Mouse (Mus musculus) neural tube, embryonic 15.5 days (tissue): Measurements from ENCODE around the gene Rab3a. TPM values are rescaled to one million over a fixed set of nuclear protein-coding genes. Genes with fewer than 3 reads are reported as not detected.

Experiments
- ATAC-seq: fragments of 200-750 bp; cut with Nextera tagmentation; 2 replicates; pipeline ENCODE4 v1.8.0; 2017; ENCODE audit warnings: mild to moderate bottlenecking, moderate TSS enrichment, moderate library complexity; ENCODE audit not compliant: low FRiP score
- H3K27ac ChIP-seq: fragments of 300-500 bp; sonication (generic); replicated peaks from 2 replicates; pipeline ENCODE4 v1.5.1; 2015; ENCODE audit warnings: mild to moderate bottlenecking, inconsistent platforms
- H3K27me3 ChIP-seq: fragments of 300-500 bp; sonication (generic); replicated peaks from 2 replicates; pipeline ENCODE4 v1.6.1; 2015; ENCODE audit warnings: inconsistent platforms
- H3K36me3 ChIP-seq: fragments of 300-500 bp; sonication (generic); 2 replicates; pipeline ENCODE4 v1.6.1; 2015; ENCODE audit warnings: inconsistent platforms
- H3K4me1 ChIP-seq: fragments of 300-500 bp; sonication (generic); 2 replicates; pipeline ENCODE4 v1.6.1; 2015; ENCODE audit warnings: inconsistent platforms
- H3K4me2 ChIP-seq: fragments of 300-500 bp; sonication (generic); 2 replicates; pipeline ENCODE4 v1.6.1; 2015; ENCODE audit warnings: inconsistent platforms, mild to moderate bottlenecking, moderate library complexity
- H3K4me3 ChIP-seq: fragments of 300-500 bp; sonication (generic); replicated peaks from 2 replicates; pipeline ENCODE4 v1.5.1; 2015; ENCODE audit warnings: mild to moderate bottlenecking, inconsistent platforms
- H3K9ac ChIP-seq: fragments of 300-500 bp; sonication (generic); replicated peaks from 2 replicates; pipeline ENCODE4 v1.6.1; 2015; ENCODE audit warnings: mild to moderate bottlenecking, inconsistent platforms
- H3K9me3 ChIP-seq: fragments of 300-500 bp; sonication (generic); replicated peaks from 2 replicates; pipeline ENCODE4 v1.6.1; 2016; ENCODE audit warnings: inconsistent platforms
- WGBS: fragments of 180-500 bp; shearing (Covaris S2); methylation state at CpG from one replicate; pipeline ENCODE4 v1.1.7; 2015; ENCODE audit warnings: mixed read lengths; 5-methylcytosine and 5-hydroxymethylcytosine counted together
- polyA plus RNA-seq: library from polyadenylated mRNA; unstranded; fragments of >200 nt; fragmentation: Nextera tagmentation; extraction: Ambion mirVana; gene quantifications from 2 replicates; pipeline ENCODE4 v1.2.1, GENCODE M21; 2015

Rab3a gene
- polyA plus RNA-seq, 1 experiment from 2014 or later: 627 TPM

DNA sequence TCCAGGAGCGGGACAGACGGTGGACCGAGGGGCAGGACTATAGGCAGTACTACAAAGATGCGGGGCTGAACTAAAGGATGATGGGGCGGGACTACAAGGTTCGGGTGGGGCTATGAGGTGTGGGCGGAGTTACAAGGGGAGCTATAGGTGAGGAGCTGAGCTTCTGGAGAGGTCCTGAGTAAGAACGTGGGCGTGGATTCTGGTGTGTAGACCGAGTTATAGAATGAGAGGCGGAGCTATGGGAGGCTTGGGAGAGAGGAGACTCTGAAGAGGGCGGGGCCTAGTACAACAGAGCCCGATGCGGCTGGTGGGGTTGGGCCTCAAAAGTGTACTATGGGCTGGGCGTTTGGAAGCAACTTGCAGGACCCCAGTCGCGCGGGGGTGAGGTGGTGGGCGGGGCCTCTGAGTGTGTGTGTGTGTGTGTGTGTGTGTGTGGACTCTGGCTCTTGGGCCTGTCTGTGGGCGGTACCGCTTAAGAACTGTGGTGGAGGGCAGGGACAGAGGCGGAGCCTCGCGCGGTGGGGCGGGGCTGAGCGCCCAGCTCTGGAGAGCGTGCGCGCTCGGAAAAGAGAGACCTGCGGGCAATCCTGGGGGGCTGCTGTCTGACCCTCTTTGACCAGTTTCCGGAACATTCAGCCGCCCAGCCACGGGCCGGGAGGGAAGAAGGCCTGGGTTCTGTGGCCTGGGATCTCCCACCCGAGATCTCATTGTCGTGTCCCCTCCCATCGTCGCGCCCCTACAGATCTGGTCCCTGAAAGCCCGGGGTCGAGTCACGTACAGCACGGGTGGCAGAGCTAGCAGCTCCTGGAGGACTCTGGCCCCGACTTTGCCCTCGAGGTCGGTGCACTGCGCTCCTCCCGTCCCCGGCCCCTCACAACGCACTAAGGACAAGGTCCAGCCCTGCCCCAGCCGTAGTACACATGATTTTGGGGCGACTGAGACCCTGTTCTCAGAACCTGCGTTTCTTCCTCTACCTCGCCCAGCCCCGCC, 42.9 kb downstream of the Rab3a start:
- Histone ChIP-seq H3K9me3 (no peaks in the 10 kb centered on the region), H3K4me1 (peaks cover 46% of the 10 kb centered on the region), H3K4me3 (peak overlapping the region; percentile 61), H3K27me3 (peaks cover 27% of the 10 kb centered on the region), H3K27ac (peak overlapping the region; percentile 60; the same call in 1 of the 2 replicates), H3K9ac (peak overlapping the region; percentile 60), H3K36me3 (no peaks in the 10 kb centered on the region), H3K4me2 (peak overlapping the region; percentile 93)
- ATAC-seq: peak; percentile 86
- WGBS: under 1% methylated on average over 56 of the region's 57 CpGs

DNA sequence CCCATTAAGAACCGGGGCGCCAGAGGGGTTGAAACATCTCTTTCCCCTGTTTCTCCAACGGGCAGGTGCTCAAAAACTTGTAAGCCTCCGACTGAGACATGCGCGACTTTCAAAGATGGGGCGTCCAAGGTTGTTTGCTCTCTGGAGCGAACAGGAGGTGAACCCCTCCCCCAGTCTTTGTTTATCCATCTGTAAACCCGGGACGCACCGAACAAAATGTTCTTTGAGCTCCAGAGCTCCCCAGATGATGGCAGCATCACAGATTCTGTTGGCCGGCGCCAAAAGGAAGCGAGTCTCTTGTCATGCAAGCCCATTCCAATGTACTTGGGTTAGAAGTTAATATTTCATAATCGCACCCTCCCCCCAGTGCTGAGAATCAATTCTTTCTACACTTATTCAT, 43.8 kb downstream of the Rab3a start:
- Histone ChIP-seq H3K4me2 (peak overlapping the region; percentile 93), H3K36me3 (no peaks in the 10 kb centered on the region), H3K9ac (no peak overlapping the region), H3K27ac (no peak overlapping the region), H3K9me3 (no peaks in the 10 kb centered on the region), H3K4me1 (peaks cover 36% of the 10 kb centered on the region), H3K4me3 (peak overlapping the region; percentile 61), H3K27me3 (peaks cover 35% of the 10 kb centered on the region)
- ATAC-seq: no peak
- WGBS: 11% methylated on average over 15 of the region's 15 CpGs

DNA sequence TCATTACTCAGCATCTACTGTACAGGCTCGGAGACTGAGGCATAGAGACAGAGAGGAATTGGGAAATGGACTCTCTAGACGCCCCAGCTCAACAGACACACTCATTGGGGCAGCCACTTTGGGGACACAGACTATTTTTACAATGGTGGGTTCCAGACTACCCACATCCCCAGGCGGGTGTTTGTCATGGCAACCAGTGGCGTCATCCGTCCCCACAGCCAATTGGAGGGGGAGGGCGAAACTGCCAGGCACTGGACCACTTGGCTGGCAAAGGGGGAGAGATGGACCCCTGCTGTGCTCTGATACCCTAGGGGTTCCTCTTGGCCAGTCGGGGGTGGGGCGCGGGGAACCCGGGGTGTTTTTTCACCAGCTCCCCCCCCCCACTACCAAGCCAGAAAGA, 46.2 kb downstream of the Rab3a start:
- Histone ChIP-seq H3K4me3 (no peak overlapping the region), H3K27ac (no peak overlapping the region), H3K4me2 (no peak overlapping the region), H3K27me3 (peaks cover 58% of the 10 kb centered on the region), H3K9me3 (no peaks in the 10 kb centered on the region), H3K36me3 (no peaks in the 10 kb centered on the region), H3K4me1 (peaks cover 48% of the 10 kb centered on the region), H3K9ac (no peak overlapping the region)
- WGBS: 38% methylated on average over 10 of the region's 10 CpGs
- no peak for ATAC-seq

DNA sequence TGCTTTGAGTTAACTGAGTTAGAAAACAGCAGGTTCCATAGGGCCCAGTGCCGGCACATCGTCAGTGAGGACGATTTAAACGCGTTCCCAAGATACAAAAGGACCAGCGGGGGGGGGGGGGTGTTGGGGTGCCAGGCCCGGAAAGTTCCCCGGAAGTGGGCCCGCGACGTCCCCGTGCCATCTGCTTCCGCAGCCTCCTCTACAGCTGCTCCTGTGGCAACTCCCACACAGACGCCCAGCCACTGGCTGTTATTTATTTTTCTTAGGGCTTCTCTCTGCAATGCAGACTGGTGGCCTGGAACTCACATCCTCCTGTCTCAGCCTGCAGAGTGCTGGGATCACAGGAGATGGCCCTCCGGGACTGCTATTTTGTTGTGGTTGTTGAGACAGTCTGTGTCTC, 46.7 kb downstream of the Rab3a start:
- Histone ChIP-seq H3K36me3 (no peaks in the 10 kb centered on the region), H3K9ac (no peak overlapping the region), H3K9me3 (no peaks in the 10 kb centered on the region), H3K27me3 (peaks cover 63% of the 10 kb centered on the region), H3K4me3 (no peak overlapping the region), H3K4me2 (no peak overlapping the region), H3K4me1 (peaks cover 43% of the 10 kb centered on the region), H3K27ac (no peak overlapping the region)
- WGBS: 27% methylated on average over 15 of the region's 15 CpGs
- ATAC-seq: no peak

DNA sequence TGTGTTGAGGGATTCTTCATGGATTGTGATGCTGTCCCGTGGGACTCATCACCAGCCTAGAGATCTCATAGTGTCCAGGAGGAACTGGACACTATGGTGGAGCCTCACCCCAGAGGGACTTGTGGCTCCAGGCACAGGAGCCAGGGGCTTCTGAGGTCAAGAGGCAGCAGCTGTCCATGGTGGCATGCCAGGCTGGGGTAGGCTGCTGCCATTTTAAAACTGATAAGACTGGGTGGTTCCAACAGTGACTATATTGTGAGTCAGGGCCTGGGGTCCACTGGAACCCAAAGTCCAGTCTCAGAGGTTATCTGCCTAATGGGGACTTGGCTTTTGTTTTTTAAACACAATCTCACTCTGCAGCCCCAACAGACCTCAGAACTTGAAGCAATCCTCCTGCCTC, 47.4 kb downstream of the Rab3a start:
- H3K4me1 ChIP-seq: peaks cover 36% of the 10 kb centered on the region
- H3K4me2 ChIP-seq: no peak overlapping the region
- peaks cover 65% of the 10 kb centered on the region for H3K27me3 ChIP-seq
- 78% methylated on average over 1 of the region's 1 CpGs for WGBS
- H3K36me3 ChIP-seq: no peaks in the 10 kb centered on the region
- no peak overlapping the region for H3K27ac ChIP-seq
- H3K9me3 ChIP-seq: no peaks in the 10 kb centered on the region
- no peak overlapping the region for H3K9ac ChIP-seq
- ATAC-seq: no peak
- H3K4me3 ChIP-seq: no peak overlapping the region

DNA sequence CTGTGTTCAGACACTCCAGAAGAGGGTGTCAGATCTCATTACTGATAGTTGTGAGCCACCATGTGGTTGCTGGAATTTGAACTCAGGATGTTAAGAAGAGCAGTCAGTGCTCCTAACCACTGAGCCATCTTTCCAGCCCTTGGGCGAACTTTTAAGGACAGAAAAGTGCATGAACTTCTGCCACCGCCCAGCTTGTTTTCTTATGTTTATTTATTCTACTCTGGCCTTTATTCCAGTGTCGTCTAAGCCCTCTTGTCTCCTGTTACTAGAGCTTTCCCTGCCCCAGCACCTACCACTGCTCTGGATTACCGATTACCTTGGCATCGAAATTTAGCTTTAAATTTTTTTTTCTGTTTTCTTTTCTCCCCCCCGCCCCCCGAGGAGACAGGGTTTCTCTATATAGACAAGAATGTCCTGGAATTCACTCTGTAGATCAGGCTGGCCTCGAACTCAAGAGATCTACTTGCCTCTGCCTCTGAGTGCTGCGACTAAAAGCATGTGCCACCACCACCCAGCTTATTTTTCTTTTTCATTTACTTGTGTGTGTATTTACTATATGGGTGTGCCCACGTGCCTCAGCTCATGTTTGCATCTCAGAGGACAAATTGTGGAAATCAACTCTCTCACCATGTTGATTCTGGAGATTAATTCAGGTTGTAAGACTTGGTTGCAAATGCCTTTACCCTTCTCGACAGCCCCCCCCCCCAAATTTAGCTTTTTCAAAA, 48.5 kb downstream of the Rab3a start:
- Histone ChIP-seq H3K27me3 (peaks cover 65% of the 10 kb centered on the region), H3K4me1 (peaks cover 28% of the 10 kb centered on the region), H3K4me3 (no peak overlapping the region), H3K9ac (no peak overlapping the region), H3K9me3 (no peaks in the 10 kb centered on the region), H3K36me3 (no peaks in the 10 kb centered on the region), H3K27ac (no peak overlapping the region), H3K4me2 (no peak overlapping the region)
- WGBS: 78% methylated on average over 11 of the region's 11 CpGs
- ATAC-seq: no peak

DNA sequence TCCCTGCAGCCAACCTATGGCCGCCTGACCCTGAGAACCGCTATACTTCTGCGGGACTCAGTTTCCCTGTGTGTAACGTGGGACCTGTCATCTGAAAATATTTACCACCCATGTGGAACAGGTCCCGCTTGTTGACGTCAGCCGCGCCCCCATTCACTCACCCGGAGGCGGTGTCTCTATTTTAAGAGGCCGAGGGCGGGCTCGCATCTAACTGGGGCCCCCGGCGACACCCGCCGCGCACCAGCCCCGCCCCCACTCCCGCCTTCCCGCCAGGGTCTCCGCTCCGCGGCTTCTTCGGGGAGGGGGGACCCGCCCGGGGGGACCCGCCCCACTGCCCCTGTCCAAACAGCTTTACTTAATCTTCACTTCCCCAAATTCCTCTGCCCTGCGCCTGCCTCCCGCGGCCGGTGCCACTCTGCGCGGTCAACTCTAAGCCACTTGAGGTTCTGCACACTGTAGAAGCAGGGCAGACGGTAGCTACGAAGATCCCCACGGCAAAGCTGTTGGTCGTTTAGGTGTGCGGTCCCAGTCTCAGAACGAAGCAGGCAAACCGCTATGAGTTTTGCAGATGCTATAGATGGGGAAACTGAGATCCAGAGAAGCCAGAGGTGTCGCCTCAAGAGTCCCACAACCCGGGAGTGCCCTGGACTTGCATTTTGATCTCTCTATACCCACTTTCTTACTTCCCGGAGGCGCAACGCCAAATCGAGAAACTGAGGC, 49.4 kb downstream of the Rab3a start:
- H3K4me3 ChIP-seq: peak overlapping the region; percentile 53
- H3K9ac ChIP-seq: 0 out of 2 replicates have a peak overlapping the region, but pooled peaks have one; percentile 57
- H3K4me2 ChIP-seq: peak overlapping the region; percentile 91
- no peaks in the 10 kb centered on the region for H3K9me3 ChIP-seq
- no peaks in the 10 kb centered on the region for H3K36me3 ChIP-seq
- H3K4me1 ChIP-seq: peaks cover 20% of the 10 kb centered on the region
- ATAC-seq: peak; percentile 4; the same call in 1 of the 2 replicates
- H3K27ac ChIP-seq: no peak overlapping the region
- 1% methylated on average over 47 of the region's 47 CpGs for WGBS
- peaks cover 60% of the 10 kb centered on the region for H3K27me3 ChIP-seq

DNA sequence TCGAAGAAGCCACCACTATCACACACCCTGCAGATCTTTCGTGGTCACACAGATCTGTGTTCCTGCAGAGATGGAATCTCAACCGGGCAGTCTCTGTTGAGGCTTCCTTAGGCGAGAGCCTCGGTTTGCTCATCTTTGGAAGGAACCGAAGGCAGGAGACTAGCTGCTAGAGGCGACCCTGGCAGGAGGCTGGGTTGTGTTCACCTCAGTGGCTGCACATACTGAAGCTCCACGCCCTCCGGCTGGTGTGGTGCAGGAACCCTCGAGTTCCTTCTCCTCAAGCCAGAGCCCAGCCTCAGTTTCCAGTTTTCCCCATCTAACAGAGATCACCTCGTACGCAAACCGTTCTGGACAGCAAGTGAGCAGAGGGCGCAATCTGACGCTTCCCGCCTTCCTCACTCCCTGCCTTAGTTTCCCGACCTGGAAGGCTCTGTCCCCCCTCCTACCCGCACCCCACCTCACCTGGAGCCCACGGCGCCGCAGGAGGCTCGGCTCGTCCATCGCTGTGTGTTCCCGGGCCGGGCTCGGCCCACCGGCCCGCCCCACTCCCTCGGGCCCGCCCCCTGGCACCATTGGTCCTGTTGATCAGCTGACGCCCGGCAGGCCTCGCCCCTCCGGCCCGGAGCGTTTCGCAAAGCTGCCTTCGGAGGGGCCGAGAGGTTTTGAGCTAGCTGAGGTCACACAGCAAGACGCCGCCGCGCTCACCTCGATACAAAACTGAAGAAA, 50.2 kb downstream of the Rab3a start, which contains the start of gene Mast3:
Gene Mast3, minus strand, starts transcription at position 574 of the 726 bp plus-strand sequence.
- ATAC-seq: peak; percentile 84
- Histone ChIP-seq H3K36me3 (no peaks in the 10 kb centered on the region), H3K9me3 (no peaks in the 10 kb centered on the region), H3K27me3 (peaks cover 52% of the 10 kb centered on the region), H3K27ac (no peak within 1 kb of the TSS), H3K9ac (peak within 1 kb of the TSS; percentile 57), H3K4me1 (peaks cover 20% of the 10 kb centered on the region), H3K4me3 (peak within 1 kb of the TSS; percentile 53), H3K4me2 (peak within 1 kb of the TSS; percentile 91)
- WGBS: 1% methylated on average over 43 of the region's 45 CpGs

DNA sequence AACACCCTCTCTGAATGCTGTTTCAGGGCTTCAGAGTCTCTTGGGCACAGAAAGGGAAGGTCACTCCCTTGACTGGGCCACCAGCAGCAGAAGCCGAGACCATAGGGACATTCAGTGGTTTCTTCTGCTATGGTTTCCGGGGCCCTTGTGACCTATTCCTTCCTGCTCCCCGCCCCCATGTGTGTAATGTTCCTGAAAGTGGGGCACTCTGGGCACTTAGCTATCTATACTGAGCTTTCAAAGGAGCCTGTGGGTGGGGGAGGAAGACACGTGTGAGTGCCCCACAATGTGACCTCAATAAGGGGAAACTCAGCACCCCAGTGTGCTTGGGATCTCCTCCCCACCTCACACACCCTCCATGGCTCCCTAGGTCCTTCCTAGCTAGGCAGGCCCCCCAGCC, 52.1 kb downstream of the Rab3a start:
- Histone ChIP-seq H3K9ac (no peak overlapping the region), H3K4me3 (no peak overlapping the region), H3K4me1 (peaks cover 16% of the 10 kb centered on the region), H3K9me3 (no peaks in the 10 kb centered on the region), H3K4me2 (no peak overlapping the region), H3K36me3 (no peaks in the 10 kb centered on the region), H3K27ac (no peak overlapping the region), H3K27me3 (peaks cover 51% of the 10 kb centered on the region)
- ATAC-seq: no peak
- 75% methylated on average over 4 of the region's 4 CpGs for WGBS

DNA sequence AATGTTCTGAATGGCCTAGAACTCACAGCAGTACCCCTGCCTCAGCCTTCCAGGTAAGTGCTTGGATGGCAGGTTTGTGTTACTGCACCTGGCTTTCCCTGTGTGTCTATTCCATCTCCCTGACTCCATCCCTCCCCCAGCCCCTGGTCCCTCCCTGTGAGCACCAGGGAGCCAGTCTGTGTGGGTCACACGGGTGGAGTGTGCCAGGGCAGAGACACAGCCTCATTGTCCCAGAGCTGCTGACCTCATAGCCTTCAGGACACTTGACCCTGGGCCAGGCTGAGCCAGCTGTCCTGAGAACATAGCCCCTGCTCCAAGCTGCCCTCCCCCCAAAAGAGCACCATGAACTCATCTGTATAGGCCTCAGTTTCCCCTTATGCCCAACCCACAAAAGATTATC, 52.8 kb downstream of the Rab3a start:
- Histone ChIP-seq H3K27me3 (peaks cover 44% of the 10 kb centered on the region), H3K9me3 (no peaks in the 10 kb centered on the region), H3K4me2 (no peak overlapping the region), H3K9ac (no peak overlapping the region), H3K27ac (no peak overlapping the region), H3K36me3 (no peaks in the 10 kb centered on the region), H3K4me1 (peaks cover 16% of the 10 kb centered on the region), H3K4me3 (no peak overlapping the region)
- 45% methylated on average over 1 of the region's 1 CpGs for WGBS
- no peak for ATAC-seq

DNA sequence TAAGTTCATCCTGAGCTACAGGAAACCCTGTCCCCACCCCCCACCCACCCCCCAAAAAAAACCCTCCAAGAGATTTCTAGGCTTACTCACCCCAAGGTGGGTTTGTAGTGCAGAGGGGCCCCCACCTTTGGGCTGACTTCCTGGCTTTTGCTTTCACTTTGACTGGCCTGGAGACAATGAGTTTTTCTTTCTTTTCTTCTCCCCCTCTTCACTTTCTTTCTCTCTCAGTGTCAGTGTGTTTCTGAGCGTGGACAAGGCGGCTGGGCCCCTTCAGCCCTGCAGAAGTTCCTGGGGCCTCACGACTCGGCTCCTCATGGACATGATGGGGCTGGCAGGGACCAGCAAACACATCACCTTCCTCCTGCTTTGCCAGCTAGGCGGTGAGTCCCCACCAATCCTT, 53.8 kb downstream of the Rab3a start, which contains the start of gene Il12rb1:
Gene Il12rb1, plus strand, starts transcription at position 211 of the 400 bp plus-strand sequence.
- Histone ChIP-seq H3K4me2 (no peak within 1 kb of the TSS), H3K9me3 (no peaks in the 10 kb centered on the region), H3K4me1 (peaks cover 16% of the 10 kb centered on the region), H3K36me3 (no peaks in the 10 kb centered on the region), H3K27me3 (peaks cover 37% of the 10 kb centered on the region), H3K4me3 (no peak within 1 kb of the TSS), H3K9ac (no peak within 1 kb of the TSS), H3K27ac (no peak within 1 kb of the TSS)
- ATAC-seq: no peak
- WGBS: 57% methylated on average over 5 of the region's 5 CpGs
